Mouse (Mus musculus) macrophage (primary cell): Measurements from ENCODE around the gene Naa38. TPM values are rescaled to one million over a fixed set of nuclear protein-coding genes. Genes with fewer than 3 reads are reported as not detected.
A peak's percentile ranks its signal among the peaks of the same experiment; 100 is the strongest.
"Not testable (repeated sequence)": the region's sequence is repeated elsewhere in the genome, so short reads cannot be mapped to it uniquely, and the experiment has no call there.

ENCODE experiments used
- H3K27ac ChIP-seq: fragments of 350-480 bp; formaldehyde crosslinking; 2 replicates; pipeline ENCODE4 v1.9.0; 2021
- H3K36me3 ChIP-seq: fragments of 350-480 bp; formaldehyde crosslinking; 2 replicates; pipeline ENCODE4 v1.9.0; 2021; ENCODE audit errors: inconsistent target
- H3K4me3 ChIP-seq: fragments of 350-480 bp; formaldehyde crosslinking; 2 replicates; pipeline ENCODE4 v1.9.0; 2021; ENCODE audit errors: inconsistent target
- H3K79me2 ChIP-seq: fragments of 350-480 bp; formaldehyde crosslinking; 2 replicates; pipeline ENCODE4 v1.9.0; 2021; ENCODE audit errors: inconsistent target
- WGBS: methylation state at CpG from one replicate; pipeline ENCODE4 v1.1.7; 2026; ENCODE audit warnings: inconsistent platforms; ENCODE audit not compliant: missing documents; 5-methylcytosine and 5-hydroxymethylcytosine counted together
- polyA plus RNA-seq: library from polyadenylated mRNA; stranded (reverse); fragments of 250-400 nt; gene quantifications from 3 replicates; pipeline ENCODE4 v1.2.4, GENCODE M21; 2018; ENCODE audit warnings: inconsistent platforms

Gene Naa38
- polyA plus RNA-seq, 1 experiment from 2014 or later: 60.0 TPM

- Histone ChIP-seq H3K27ac (no peak overlapping the region), H3K4me3 (no peak overlapping the region), H3K79me2 (no peaks in the 10 kb centered on the region), H3K36me3 (no peaks in the 10 kb centered on the region)
- WGBS: 88% methylated on average over 4 of the region's 4 CpGs
Measured at GRCm38 (mm10) chr11:69388680-69389079, 6.6 kb upstream of the Naa38 start.

GRCm38 (mm10) chr11:69389531-69390399 is 5.5 kb upstream of the Naa38 start:
- H3K27ac ChIP-seq: no peak overlapping the region
- H3K36me3 ChIP-seq: no peaks in the 10 kb centered on the region
- H3K4me3 ChIP-seq: no peak overlapping the region
- WGBS: 72% methylated on average over 14 of the region's 14 CpGs
- H3K79me2 ChIP-seq: peaks cover 7% of the 10 kb centered on the region; the same call in 1 of the 2 replicates

- H3K27ac ChIP-seq: no peak overlapping the region
- 47% methylated on average over 10 of the region's 10 CpGs for WGBS
- H3K4me3 ChIP-seq: no peak overlapping the region
- peaks cover 10% of the 10 kb centered on the region; the same call in 1 of the 2 replicates for H3K79me2 ChIP-seq
- no peaks in the 10 kb centered on the region for H3K36me3 ChIP-seq
Measured at GRCm38 (mm10) chr11:69390400-69391034, 4.8 kb upstream of the Naa38 start.

GRCm38 (mm10) chr11:69394591-69395167 is 608 bp upstream of the Naa38 start:
- WGBS: 2% methylated on average over 28 of the region's 31 CpGs
- peak overlapping the region; percentile 97 for H3K27ac ChIP-seq
- H3K36me3 ChIP-seq, H3K79me2 ChIP-seq: not testable (repeated sequence)
- peak overlapping the region; percentile 83 for H3K4me3 ChIP-seq

GRCm38 (mm10) chr11:69395634-69396373 is 517 bp downstream of the Naa38 start:
- Histone ChIP-seq H3K36me3 (0 out of 2 replicates have a peak, but pooled peaks cover 4% of the 10 kb centered on the region), H3K27ac (peak overlapping the region; percentile 97), H3K79me2 (peaks cover 10% of the 10 kb centered on the region; the same call in 1 of the 2 replicates), H3K4me3 (peak overlapping the region; percentile 83)
- under 1% methylated on average over 48 of the region's 48 CpGs for WGBS

- WGBS: 4% methylated on average over 11 of the region's 11 CpGs
- Histone ChIP-seq H3K79me2 (peaks cover 10% of the 10 kb centered on the region; the same call in 1 of the 2 replicates), H3K4me3 (peak overlapping the region; percentile 83), H3K36me3 (0 out of 2 replicates have a peak, but pooled peaks cover 7% of the 10 kb centered on the region), H3K27ac (peak overlapping the region; percentile 97)
Measured at GRCm38 (mm10) chr11:69396772-69397171, 1.5 kb downstream of the Naa38 start.

- WGBS: 75% methylated on average over 24 of the region's 24 CpGs
- Histone ChIP-seq H3K4me3 (no peak overlapping the region), H3K79me2 (peaks cover 10% of the 10 kb centered on the region; the same call in 1 of the 2 replicates), H3K36me3 (0 out of 2 replicates have a peak, but pooled peaks cover 9% of the 10 kb centered on the region), H3K27ac (no peak overlapping the region)
Measured at GRCm38 (mm10) chr11:69397581-69398057, 2.3 kb downstream of the Naa38 start.

- WGBS: 72% methylated on average over 13 of the region's 16 CpGs
- Histone ChIP-seq H3K79me2 (peaks cover 10% of the 10 kb centered on the region; the same call in 1 of the 2 replicates), H3K36me3 (0 out of 2 replicates have a peak, but pooled peaks cover 9% of the 10 kb centered on the region), H3K27ac (no peak within 1 kb of the TSS), H3K4me3 (no peak within 1 kb of the TSS; the same call in 1 of the 2 replicates)
Measured at GRCm38 (mm10) chr11:69398059-69398458, 2.8 kb downstream of the Naa38 start, which contains the start of gene Tmem88. Tmem88 (minus strand) TSS chr11:69398234.

GRCm38 (mm10) chr11:69398486-69399200 is 3.4 kb downstream of the Naa38 start:
- 0 out of 2 replicates have a peak, but pooled peaks cover 9% of the 10 kb centered on the region for H3K36me3 ChIP-seq
- 89% methylated on average over 18 of the region's 21 CpGs for WGBS
- H3K4me3 ChIP-seq: no peak overlapping the region
- H3K27ac ChIP-seq: no peak overlapping the region
- peaks cover 10% of the 10 kb centered on the region; the same call in 1 of the 2 replicates for H3K79me2 ChIP-seq

GRCm38 (mm10) chr11:69399201-69400082 is 4.2 kb downstream of the Naa38 start:
- H3K4me3 ChIP-seq: no peak overlapping the region

GRCm38 (mm10) chr11:69400083-69400850 is 5.0 kb downstream of the Naa38 start:
- H3K4me3 ChIP-seq: no peak overlapping the region
- no peaks in the 10 kb centered on the region; the same call in 1 of the 2 replicates for H3K79me2 ChIP-seq
- 0 out of 2 replicates have a peak, but pooled peaks cover 9% of the 10 kb centered on the region for H3K36me3 ChIP-seq
- 94% methylated on average over 25 of the region's 25 CpGs for WGBS
- no peak overlapping the region for H3K27ac ChIP-seq

More at GRCm38 (mm10) chr11:69399201-69400082, 4.2 kb downstream of the Naa38 start:
- Histone ChIP-seq H3K27ac (no peak overlapping the region), H3K79me2 (peaks cover 6% of the 10 kb centered on the region; the same call in 1 of the 2 replicates), H3K36me3 (0 out of 2 replicates have a peak, but pooled peaks cover 9% of the 10 kb centered on the region)
- 94% methylated on average over 45 of the region's 66 CpGs for WGBS

- Histone ChIP-seq H3K4me3 (no peak overlapping the region), H3K36me3 (0 out of 2 replicates have a peak, but pooled peaks cover 9% of the 10 kb centered on the region), H3K27ac (no peak overlapping the region), H3K79me2 (no peaks in the 10 kb centered on the region; the same call in 1 of the 2 replicates)
- 32% methylated on average over 22 of the region's 22 CpGs for WGBS
Measured at GRCm38 (mm10) chr11:69401210-69401637, 5.9 kb downstream of the Naa38 start.
